Mouse (Mus musculus) liver, embryonic 16.5 days (tissue): ENCODE measurements around the gene Rims3. TPM values are rescaled to one million over a fixed set of nuclear protein-coding genes. Genes with fewer than 3 reads are reported as not detected.

Source experiments
- ATAC-seq: fragments of 200-750 bp; cut with Nextera tagmentation; 2 replicates; pipeline ENCODE4 v1.8.0; 2017; ENCODE audit warnings: low read depth, mild to moderate bottlenecking, moderate number of reproducible peaks, moderate library complexity
- H3K27ac ChIP-seq: fragments of 300-500 bp; sonication (generic); 2 replicates; pipeline ENCODE4 v1.5.1; 2014; ENCODE audit warnings: mild to moderate bottlenecking, low read length
- H3K27me3 ChIP-seq: fragments of 300-500 bp; sonication (generic); 2 replicates; pipeline ENCODE4 v1.6.1; 2014; ENCODE audit warnings: low read depth, low read length, mixed read lengths; ENCODE audit not compliant: control insufficient read depth, insufficient read depth
- H3K36me3 ChIP-seq: fragments of 300-500 bp; sonication (generic); 2 replicates; pipeline ENCODE4 v1.6.1; 2014; ENCODE audit warnings: mild to moderate bottlenecking; ENCODE audit not compliant: control insufficient read depth, insufficient read depth
- H3K4me1 ChIP-seq: fragments of 300-500 bp; sonication (generic); 2 replicates; pipeline ENCODE4 v1.6.1; 2014; ENCODE audit warnings: low read depth, low read length, mixed read lengths; ENCODE audit not compliant: control insufficient read depth
- H3K4me2 ChIP-seq: fragments of 300-500 bp; sonication (generic); 2 replicates; pipeline ENCODE4 v1.6.1; 2014; ENCODE audit warnings: low read depth, low read length, mixed read lengths
- H3K4me3 ChIP-seq: fragments of 300-500 bp; sonication (generic); 2 replicates; pipeline ENCODE4 v1.5.1; 2014; ENCODE audit warnings: low read depth, mild to moderate bottlenecking, low read length
- H3K9ac ChIP-seq: fragments of 300-500 bp; sonication (generic); 2 replicates; pipeline ENCODE4 v1.6.1; 2014; ENCODE audit warnings: low read depth, low read length
- H3K9me3 ChIP-seq: fragments of 300-500 bp; sonication (generic); replicated peaks from 2 replicates; pipeline ENCODE4 v1.6.1; 2016; ENCODE audit warnings: low read length; ENCODE audit not compliant: control insufficient read depth
- WGBS: fragments of 180-500 bp; shearing (Covaris S2); extraction: QIAGEN DNeasy Blood & Tissue Kit; methylation state at CpG from one replicate; pipeline ENCODE4 v1.1.7; 2014; ENCODE audit not compliant: insufficient replicate concordance; 5-methylcytosine and 5-hydroxymethylcytosine counted together
- polyA plus RNA-seq: library from polyadenylated mRNA; unstranded; fragments of >200 nt; fragmentation: Nextera tagmentation; extraction: Ambion mirVana; gene quantifications from 2 replicates; pipeline ENCODE4 v1.2.1, GENCODE M21; 2015

The Rims3 gene
- polyA plus RNA-seq, 1 experiment from 2014 or later = 0.21 TPM

GRCm38 (mm10) chr4:120868246-120868645 lies 13.6 kb downstream of the Rims3 start:
- H3K4me3 ChIP-seq = no peak overlapping the region
- no peak overlapping the region for H3K9ac ChIP-seq
- WGBS = 49% methylated on average over 5 of the region's 5 CpGs
- no peaks in the 10 kb centered on the region for H3K36me3 ChIP-seq
- H3K4me2 ChIP-seq = no peak overlapping the region
- H3K27ac ChIP-seq = no peak overlapping the region
- no peaks in the 10 kb centered on the region for H3K4me1 ChIP-seq
- no peak for ATAC-seq
- no peaks in the 10 kb centered on the region for H3K9me3 ChIP-seq
- H3K27me3 ChIP-seq = no peaks in the 10 kb centered on the region

DNA sequence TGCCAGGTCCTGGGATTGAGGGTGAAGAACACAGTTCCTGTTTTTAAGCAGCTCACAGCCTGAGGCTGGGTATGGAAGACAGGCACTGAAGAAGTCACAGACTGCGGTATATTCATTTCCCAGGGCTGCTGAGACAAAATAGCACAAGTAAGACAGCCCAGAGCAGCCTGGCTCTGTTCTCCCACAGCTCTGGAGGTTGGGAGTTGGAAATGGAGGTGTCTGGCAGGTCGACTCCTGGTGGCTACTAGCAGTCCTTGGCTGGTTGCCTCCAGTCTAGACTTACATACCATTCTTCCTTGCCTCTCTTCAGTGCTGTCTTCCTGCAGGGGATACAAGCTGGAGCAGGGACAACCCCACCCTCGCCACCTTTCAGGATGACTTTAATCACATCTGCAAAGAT lies 14.4 kb downstream of the Rims3 start:
- Histone ChIP-seq H3K4me1 (no peaks in the 10 kb centered on the region), H3K27ac (no peak overlapping the region), H3K9me3 (no peaks in the 10 kb centered on the region), H3K36me3 (no peaks in the 10 kb centered on the region), H3K4me3 (no peak overlapping the region), H3K9ac (no peak overlapping the region), H3K4me2 (no peak overlapping the region), H3K27me3 (no peaks in the 10 kb centered on the region)
- ATAC-seq = no peak
- WGBS = 31% methylated on average over 3 of the region's 3 CpGs

- H3K4me1 ChIP-seq = no peaks in the 10 kb centered on the region
- no peaks in the 10 kb centered on the region for H3K27me3 ChIP-seq
- no peaks in the 10 kb centered on the region for H3K36me3 ChIP-seq
- H3K9ac ChIP-seq = no peak overlapping the region
- H3K4me2 ChIP-seq = no peak overlapping the region
- ATAC-seq = no peak
- H3K9me3 ChIP-seq = no peaks in the 10 kb centered on the region
- no peak overlapping the region for H3K4me3 ChIP-seq
- WGBS = 41% methylated on average over 7 of the region's 7 CpGs
- H3K27ac ChIP-seq = no peak overlapping the region
Measured at GRCm38 (mm10) chr4:120870262-120870748, 15.7 kb downstream of the Rims3 start.

DNA sequence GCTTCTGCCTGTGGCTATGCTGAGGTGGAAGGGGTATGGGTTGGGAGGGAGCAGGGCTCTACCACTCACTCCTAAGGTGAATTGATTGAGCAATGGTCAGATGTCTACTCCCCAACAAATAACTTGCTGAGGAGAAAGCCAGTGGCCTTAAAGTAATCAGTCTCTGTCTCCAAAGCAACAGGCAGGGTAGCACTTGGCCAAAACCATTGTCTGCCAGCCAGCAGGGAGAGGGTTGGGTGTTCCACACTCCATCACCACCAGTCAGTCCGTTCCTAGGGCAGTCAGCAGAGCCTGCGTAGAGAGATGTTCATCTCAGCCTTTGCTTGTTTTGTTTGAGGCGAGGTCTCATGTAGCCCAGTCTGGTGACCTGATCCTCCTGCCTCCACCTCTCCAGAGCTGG lies 21.3 kb downstream of the Rims3 start:
- H3K4me2 ChIP-seq = no peak overlapping the region
- ATAC-seq = no peak
- no peaks in the 10 kb centered on the region for H3K27me3 ChIP-seq
- no peaks in the 10 kb centered on the region for H3K36me3 ChIP-seq
- no peaks in the 10 kb centered on the region for H3K9me3 ChIP-seq
- no peak overlapping the region for H3K4me3 ChIP-seq
- 52% methylated on average over 3 of the region's 3 CpGs for WGBS
- H3K4me1 ChIP-seq = no peaks in the 10 kb centered on the region
- H3K9ac ChIP-seq = no peak overlapping the region
- no peak overlapping the region for H3K27ac ChIP-seq

DNA sequence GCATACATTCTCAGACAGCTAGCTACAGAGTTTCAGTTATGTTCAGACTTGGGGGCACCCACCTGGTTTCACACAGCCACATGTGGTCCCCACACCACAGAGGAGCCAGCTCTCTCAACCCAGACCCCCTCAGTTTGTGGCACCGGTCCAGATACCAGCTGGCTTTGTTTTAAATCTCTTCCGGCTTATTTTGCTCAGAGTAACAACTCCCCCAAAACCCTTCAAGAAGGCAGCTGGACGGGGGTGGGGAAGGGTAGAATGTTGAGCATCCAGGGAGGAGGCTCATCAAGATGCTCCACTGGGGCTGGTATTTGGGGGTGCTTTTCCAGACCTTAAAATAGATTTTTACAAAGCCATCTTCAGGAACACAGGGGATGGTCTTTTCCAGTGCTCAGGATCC lies 24.1 kb downstream of the Rims3 start:
- H3K9me3 ChIP-seq = no peaks in the 10 kb centered on the region
- ATAC-seq = no peak
- 72% methylated on average over 3 of the region's 3 CpGs for WGBS

GRCm38 (mm10) chr4:120879386-120879785 lies 24.8 kb downstream of the Rims3 start:
- Histone ChIP-seq H3K9me3 (no peaks in the 10 kb centered on the region), H3K9ac (no peak overlapping the region), H3K4me2 (no peak overlapping the region), H3K4me3 (no peak overlapping the region), H3K36me3 (no peaks in the 10 kb centered on the region), H3K4me1 (no peaks in the 10 kb centered on the region), H3K27me3 (no peaks in the 10 kb centered on the region), H3K27ac (no peak overlapping the region)
- 31% methylated on average over 4 of the region's 4 CpGs for WGBS
- ATAC-seq = no peak

More for the DNA sequence above, 24.1 kb downstream of the Rims3 start:
- H3K4me3 ChIP-seq = no peak overlapping the region
- no peak overlapping the region for H3K27ac ChIP-seq
- no peak overlapping the region for H3K9ac ChIP-seq
- H3K4me1 ChIP-seq = no peaks in the 10 kb centered on the region
- H3K4me2 ChIP-seq = no peak overlapping the region
- no peaks in the 10 kb centered on the region for H3K27me3 ChIP-seq
- H3K36me3 ChIP-seq = no peaks in the 10 kb centered on the region

- Histone ChIP-seq H3K4me3 (no peak overlapping the region), H3K4me2 (no peak overlapping the region), H3K27ac (no peak overlapping the region), H3K4me1 (no peaks in the 10 kb centered on the region), H3K9ac (no peak overlapping the region), H3K36me3 (no peaks in the 10 kb centered on the region), H3K27me3 (no peaks in the 10 kb centered on the region), H3K9me3 (no peaks in the 10 kb centered on the region)
- 24% methylated on average over 6 of the region's 6 CpGs for WGBS
- no peak for ATAC-seq
Measured at GRCm38 (mm10) chr4:120880731-120881432, 26.3 kb downstream of the Rims3 start.

- H3K27ac ChIP-seq = no peak overlapping the region
- 43% methylated on average over 5 of the region's 5 CpGs for WGBS
- H3K27me3 ChIP-seq = no peaks in the 10 kb centered on the region
- no peak overlapping the region for H3K4me2 ChIP-seq
- no peaks in the 10 kb centered on the region for H3K36me3 ChIP-seq
- no peak overlapping the region for H3K4me3 ChIP-seq
- no peak for ATAC-seq
- H3K9ac ChIP-seq = no peak overlapping the region
- no peaks in the 10 kb centered on the region for H3K9me3 ChIP-seq
- no peaks in the 10 kb centered on the region for H3K4me1 ChIP-seq
Measured at GRCm38 (mm10) chr4:120882002-120882625, 27.5 kb downstream of the Rims3 start.
